Mouse (Mus musculus): ENCODE measurements around the gene Gnptg. TPM values are rescaled to one million over a fixed set of nuclear protein-coding genes. Genes with fewer than 3 reads are reported as not detected.

Gnptg gene
- 10 to 100 TPM; 39.0 to 40.6 TPM for total RNA-seq (2021)
- long read RNA-seq, experiment 1, transcript Gnptg-201 (11 exons, 1,234 nt) = major isoform, 40 of 60 reads
- long read RNA-seq, experiment 1, partial matches to known transcripts = 5 of 60 reads
- long read RNA-seq, experiment 1, other reads (novel, unspliced or antisense) = 15 of 60 reads
- long read RNA-seq, experiment 2, transcript Gnptg-201 (11 exons, 1,234 nt) = major isoform, 41 of 65 reads
- long read RNA-seq, experiment 2, partial matches to known transcripts = 2 of 65 reads
- long read RNA-seq, experiment 2, other reads (novel, unspliced or antisense) = 22 of 65 reads

GRCm38 (mm10) chr17:25239695-25240636 is at the start of gene Gnptg, which contains the start of gene Tsr3:
Gnptg (minus strand) TSS chr17:25240124.
Tsr3 (plus strand) TSS chr17:25240170.
- DNase-seq (ENCODE audit: low spot score in 2 of 2) = peak; percentile 69 to 75

- no peak for DNase-seq (ENCODE audit: low spot score in 2 of 2)
Observed at GRCm38 (mm10) chr17:25288842-25289241, 48.9 kb upstream of the Gnptg start.

GRCm38 (mm10) chr17:25285033-25285432 is 45.1 kb upstream of the Gnptg start:
- peak in 1 of 2 experiments; percentile 46 for DNase-seq (ENCODE audit: low spot score in 2 of 2)

GRCm38 (mm10) chr17:25282133-25282532 is 42.2 kb upstream of the Gnptg start:
- no peak for DNase-seq (ENCODE audit: low spot score in 2 of 2)

- DNase-seq (ENCODE audit: low spot score in 2 of 2) = no peak
Observed at GRCm38 (mm10) chr17:25275833-25276232, 35.9 kb upstream of the Gnptg start.

GRCm38 (mm10) chr17:25274571-25275346 is 34.8 kb upstream of the Gnptg start, which contains the start of gene Ube2i:
Ube2i (minus strand) TSS chr17:25274622.
- no peak for DNase-seq (ENCODE audit: low spot score in 2 of 2)

- peak; percentile 83 to 90 for DNase-seq (ENCODE audit: low spot score in 2 of 2)
Observed at GRCm38 (mm10) chr17:25273706-25274501, 34.0 kb upstream of the Gnptg start.

- peak in 1 of 2 experiments; percentile 77 for DNase-seq (ENCODE audit: low spot score in 2 of 2)
Observed at GRCm38 (mm10) chr17:25272951-25273705, 33.2 kb upstream of the Gnptg start.

GRCm38 (mm10) chr17:25272326-25272725 is 32.4 kb upstream of the Gnptg start:
- no peak for DNase-seq (ENCODE audit: low spot score in 2 of 2)

- no peak for DNase-seq (ENCODE audit: low spot score in 2 of 2)
Observed at GRCm38 (mm10) chr17:25270795-25271335, 30.9 kb upstream of the Gnptg start.

- DNase-seq (ENCODE audit: low spot score in 2 of 2) = no peak
Observed at GRCm38 (mm10) chr17:25264453-25264852, 24.5 kb upstream of the Gnptg start.

GRCm38 (mm10) chr17:25257804-25258261 is 17.9 kb upstream of the Gnptg start:
- no peak for DNase-seq (ENCODE audit: low spot score in 2 of 2)

GRCm38 (mm10) chr17:25256140-25256754 is 16.3 kb upstream of the Gnptg start, which contains the start of gene Baiap3:
Baiap3 (minus strand) TSS chr17:25256364.
- no peak for DNase-seq (ENCODE audit: low spot score in 2 of 2)

- no peak for DNase-seq (ENCODE audit: low spot score in 2 of 2)
Observed at GRCm38 (mm10) chr17:25255110-25255509, 15.2 kb upstream of the Gnptg start.

GRCm38 (mm10) chr17:25253760-25254159 is 13.8 kb upstream of the Gnptg start:
- no peak for DNase-seq (ENCODE audit: low spot score in 2 of 2)

GRCm38 (mm10) chr17:25252643-25253042 is 12.7 kb upstream of the Gnptg start:
- DNase-seq (ENCODE audit: low spot score in 2 of 2) = no peak

GRCm38 (mm10) chr17:25250181-25250835 is 10.4 kb upstream of the Gnptg start:
- no peak for DNase-seq (ENCODE audit: low spot score in 2 of 2)
